Mouse (Mus musculus) adrenal gland, postnatal 25 days (tissue): Measurements from ENCODE around the gene Slc6a4. TPM values are rescaled to one million over a fixed set of nuclear protein-coding genes. Genes with fewer than 3 reads are reported as not detected.
"Not testable (repeated sequence)": the region's sequence is repeated elsewhere in the genome, so short reads cannot be mapped to it uniquely, and the experiment has no call there.

Source experiments
- DNase-seq: peaks from one replicate; pipeline ENCODE4 v3.0.0; 2021; ENCODE audit warnings: mixed read lengths
- microRNA-seq, 2 experiments: library from miRNA; unstranded; fragments of <30 nt; microRNA quantifications; one replicate each; pipeline ENCODE4 v1.2.0; 2021
- total RNA-seq: library from RNA; stranded (reverse); gene quantifications from 2 replicates; pipeline ENCODE4 v1.2.3, GENCODE M21; 2021

Slc6a4 gene
- total RNA-seq, 1 experiment from 2014 or later, result 47.0 TPM

DNA sequence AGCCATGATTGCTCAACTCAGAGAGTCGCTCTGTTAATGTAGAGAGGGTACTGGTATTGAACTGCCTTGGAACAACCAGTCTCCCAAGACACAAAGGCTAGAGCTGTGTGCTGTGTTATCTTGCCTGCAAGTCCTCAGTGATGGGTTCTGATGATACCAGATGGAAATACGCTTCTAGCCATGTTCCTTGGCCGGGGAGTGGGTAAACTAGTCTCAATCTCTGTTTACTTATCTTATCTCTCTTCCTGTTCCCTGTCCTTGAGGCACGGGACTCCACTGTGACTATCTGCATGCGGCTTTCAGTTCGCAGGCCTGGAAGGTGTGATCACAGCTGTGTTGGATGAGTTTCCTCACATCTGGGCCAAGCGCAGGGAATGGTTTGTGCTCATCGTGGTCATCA lies 21.1 kb downstream of the Slc6a4 start:
- DNase-seq, result no peak

DNA sequence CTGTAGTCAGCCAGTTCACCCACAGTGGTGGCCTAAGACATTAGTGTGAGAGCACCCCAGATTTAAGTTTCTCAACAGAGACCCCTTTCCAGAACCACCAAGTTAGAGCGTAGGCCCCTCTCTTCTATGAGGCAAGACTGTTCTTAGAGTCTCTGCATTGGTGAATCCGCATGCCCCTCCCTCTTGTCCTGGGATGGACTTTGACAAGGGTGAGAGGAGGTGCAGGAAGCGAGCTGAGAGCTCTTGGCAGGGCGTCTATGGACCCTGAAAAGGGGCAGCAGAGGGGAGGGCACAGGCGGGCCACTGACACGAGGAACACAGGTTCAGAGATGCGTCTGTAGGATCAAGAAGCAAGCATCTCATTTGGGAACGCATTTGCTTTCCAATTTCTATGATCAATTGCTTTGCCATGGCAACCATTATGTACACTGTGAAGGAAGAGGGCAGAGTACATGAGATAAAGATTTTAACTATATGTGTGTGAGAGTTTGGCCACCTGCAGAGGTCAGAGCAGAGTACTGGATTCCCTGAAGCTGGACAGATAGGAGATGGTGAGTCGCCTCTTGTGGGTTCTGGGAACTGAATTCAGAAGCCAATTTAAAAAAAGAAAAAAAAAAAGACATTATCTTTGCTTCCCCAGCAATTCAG lies 23.5 kb downstream of the Slc6a4 start:
- no peak for DNase-seq

- DNase-seq, result no peak
Measured at GRCm38 (mm10) chr11:77026559-77026958, 28.2 kb downstream of the Slc6a4 start.

DNA sequence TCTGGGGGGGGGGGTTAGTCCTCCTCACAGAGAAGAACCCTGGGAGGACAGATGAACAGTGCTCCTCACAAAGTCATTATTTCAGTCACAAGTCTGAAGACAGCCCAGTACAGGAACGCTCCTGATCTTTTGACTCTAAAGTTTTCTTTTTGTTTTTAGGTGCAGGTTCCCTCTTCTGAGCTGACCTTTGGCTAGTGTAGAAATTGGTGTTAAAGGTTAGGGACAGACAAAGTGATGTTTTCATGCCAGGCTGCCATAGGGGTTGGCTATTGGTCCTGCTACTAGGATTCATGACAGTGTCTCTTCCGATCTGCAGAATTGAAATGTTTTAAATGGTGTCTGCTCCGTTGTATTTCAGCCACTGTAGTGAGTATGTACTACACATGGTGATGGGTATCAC lies 29.8 kb downstream of the Slc6a4 start:
- no peak for DNase-seq

GRCm38 (mm10) chr11:77031151-77031934 lies 32.9 kb downstream of the Slc6a4 start:
- no peak for DNase-seq

GRCm38 (mm10) chr11:77041891-77042290 lies 43.5 kb downstream of the Slc6a4 start:
- no peak for DNase-seq

GRCm38 (mm10) chr11:77042816-77043215 lies 44.4 kb downstream of the Slc6a4 start:
- no peak for DNase-seq

DNA sequence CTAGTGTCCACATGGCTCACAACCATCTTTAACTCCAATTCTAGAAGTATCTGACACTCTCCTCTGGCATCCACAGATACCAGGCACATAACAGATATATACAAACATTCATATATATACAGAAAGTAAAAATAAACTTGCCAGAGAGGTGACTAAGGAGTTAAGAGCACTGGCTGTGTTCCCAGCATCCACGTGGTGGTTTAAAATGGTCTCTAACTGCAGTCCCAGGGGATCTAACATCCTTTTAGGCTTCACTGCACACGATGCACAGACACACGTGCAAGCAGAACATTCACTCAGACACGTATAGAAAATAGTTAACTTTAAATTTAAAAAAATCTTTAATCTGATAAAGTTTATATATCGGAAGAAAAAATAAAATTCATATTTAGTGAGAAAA lies 63.5 kb downstream of the Slc6a4 start:
- no peak for DNase-seq

DNA sequence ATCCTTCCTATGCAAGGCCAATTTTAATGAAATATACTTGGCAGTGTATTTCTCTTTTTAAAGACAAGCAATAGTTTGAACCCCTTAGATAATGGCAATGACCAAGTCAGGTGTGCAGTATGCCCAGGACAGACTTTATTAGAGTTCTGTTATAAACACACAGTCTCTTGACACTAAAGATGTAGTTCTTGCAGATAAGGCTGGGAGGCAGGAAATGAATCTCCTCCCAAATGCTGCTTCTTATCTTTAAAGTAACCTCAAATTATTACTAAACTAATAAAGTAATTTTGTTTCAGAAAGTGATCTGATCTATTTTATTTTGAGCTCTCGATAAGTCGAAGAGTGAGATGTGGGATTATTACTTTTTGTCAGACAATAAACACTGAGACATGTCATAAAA lies 65.0 kb downstream of the Slc6a4 start:
- no peak for DNase-seq

DNA sequence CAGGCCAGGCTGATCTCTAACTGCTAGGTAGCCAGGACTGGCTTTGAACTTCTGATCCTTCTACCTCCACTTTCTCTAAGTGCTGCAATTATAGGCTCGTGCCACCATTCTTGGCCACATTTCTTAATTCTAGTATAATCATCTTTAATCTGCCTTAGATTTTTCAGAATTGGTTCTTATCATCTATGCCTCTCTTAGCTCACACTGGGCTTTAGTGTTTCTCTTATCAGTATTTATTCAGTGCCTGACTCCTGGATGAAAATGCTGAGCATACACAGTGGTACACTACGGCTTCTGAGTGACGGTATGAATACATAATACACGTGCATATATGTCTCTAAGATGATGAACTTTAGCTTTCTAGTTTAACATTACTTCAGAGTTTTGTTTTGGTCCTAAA lies 70.4 kb downstream of the Slc6a4 start:
- no peak for DNase-seq

DNA sequence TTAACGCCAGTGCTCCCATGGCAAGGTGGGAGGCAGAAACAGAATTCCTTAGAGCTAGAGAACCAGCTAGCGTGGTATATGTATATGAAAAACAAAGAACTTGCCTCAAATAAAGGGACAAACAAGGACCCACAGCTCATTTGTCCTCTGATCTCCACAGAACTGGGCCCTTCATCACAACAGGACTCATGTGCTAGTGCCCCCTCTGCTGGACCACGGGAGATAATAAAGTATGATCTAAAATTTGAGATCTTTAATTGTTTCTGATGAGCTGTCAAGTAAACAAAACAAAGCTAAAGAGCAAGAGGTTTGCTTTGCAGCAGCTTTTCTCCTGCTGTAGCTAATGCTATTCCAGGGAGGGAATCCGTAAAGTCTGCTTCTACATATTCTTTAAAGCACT lies 72.3 kb downstream of the Slc6a4 start:
- peak; percentile 15 for DNase-seq

GRCm38 (mm10) chr11:77077331-77077730 lies 78.9 kb downstream of the Slc6a4 start:
- DNase-seq, result not testable (repeated sequence)

DNA sequence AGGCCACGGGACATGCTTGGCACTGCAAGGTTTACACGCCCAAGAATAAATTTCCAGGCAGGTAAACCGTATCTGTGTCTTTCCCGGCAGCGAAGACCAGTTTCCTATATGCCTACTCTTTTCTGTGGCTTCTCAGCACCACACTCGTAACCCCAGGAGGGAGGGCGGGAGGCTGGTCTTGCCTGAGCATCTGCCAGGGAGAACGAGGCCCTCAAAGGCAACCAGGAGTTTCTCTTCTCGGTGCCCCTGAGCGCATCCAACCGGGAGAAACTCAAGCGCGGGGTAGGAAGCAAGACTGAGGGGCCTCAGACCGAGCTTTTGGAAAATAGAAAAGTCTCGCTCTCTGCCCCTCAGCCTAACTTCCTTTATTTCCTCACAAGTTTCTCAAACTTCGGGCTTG lies 79.4 kb downstream of the Slc6a4 start:
- DNase-seq, result peak; percentile 9

GRCm38 (mm10) chr11:77078273-77079134 lies 80.1 kb downstream of the Slc6a4 start, which contains the start of gene Nsrp1:
TSS of gene Nsrp1 (minus strand) at chr11:77078435.
- peak; percentile 91 for DNase-seq

- DNase-seq, result no peak
Measured at GRCm38 (mm10) chr11:77079361-77079760, 81.0 kb downstream of the Slc6a4 start.

Small RNA genes lying within 50 kb of the gene (microRNA-seq; reads per million reads assigned to microRNA genes)
- 1,906 to 3,461 reads per million in 2 experiments for gene Mir423

Other genes starting within 250 kb of the Slc6a4 start
- gene Gosr1, start 235.0 kb upstream of the Slc6a4 start, total RNA-seq, result 44.6 and 77.1 TPM in 2 replicates
- gene Cpd, start 151.6 kb upstream of the Slc6a4 start, total RNA-seq, result 39.7 and 45.4 TPM in 2 replicates
- gene Tmigd1, start 96.4 kb upstream of the Slc6a4 start, total RNA-seq, result 1.1 TPM in 1 of 2 replicates, not detected in the other
- gene Blmh, start 73.8 kb upstream of the Slc6a4 start, total RNA-seq, result 46.5 and 59.5 TPM in 2 replicates
- 27.9 and 28.7 TPM in 2 replicates for gene Nsrp1, start 79.8 kb downstream of the Slc6a4 start, total RNA-seq
- 0.21 TPM in 1 of 2 replicates, not detected in the other for gene Efcab5, start 190.4 kb downstream of the Slc6a4 start, total RNA-seq
- 17.5 and 19.8 TPM in 2 replicates for gene Ssh2, start 217.7 kb downstream of the Slc6a4 start, total RNA-seq